Mouse (Mus musculus) C2C12 (cell line): ENCODE measurements at regions not wholly inside any gene's neighbourhood (a gene's known extent, or its start where the extent isn't known, plus 50 kb on each side); places are given as distances from the start of the nearest gene placed in this dataset.

ENCODE experiments used
- CEBPB ChIP-seq: IDR thresholded peaks from one replicate; pipeline ENCODE4 v1.6.1; 2011; ENCODE audit warnings: low read depth, mild to moderate bottlenecking, control low read depth, moderate library complexity
- CTCF ChIP-seq: IDR thresholded peaks from one replicate; pipeline ENCODE4 v1.5.1; 2011; ENCODE audit not compliant: control insufficient read depth, insufficient read depth, insufficient read length
- FOSL1 ChIP-seq: IDR thresholded peaks from one replicate; pipeline ENCODE4 v1.8.0; 2011; ENCODE audit warnings: mild to moderate bottlenecking, low read length; ENCODE audit not compliant: poor library complexity, insufficient read depth, severe bottlenecking
- MAX ChIP-seq: IDR thresholded peaks from one replicate; pipeline ENCODE4 v1.6.1; 2011; ENCODE audit warnings: mild to moderate bottlenecking, control low read depth
- MYOD1 ChIP-seq: IDR thresholded peaks from one replicate; pipeline ENCODE4 v1.6.1; 2011; ENCODE audit warnings: low read depth; ENCODE audit not compliant: control insufficient read depth, insufficient read length
- MYOG ChIP-seq: IDR thresholded peaks from one replicate; pipeline ENCODE4 v1.6.1; 2011; ENCODE audit not compliant: control insufficient read depth, insufficient read length; ENCODE audit errors: extremely low read depth
- USF1 ChIP-seq: IDR thresholded peaks from one replicate; pipeline ENCODE4 v1.6.1; 2011; ENCODE audit warnings: low read depth, mild to moderate bottlenecking, control low read depth, moderate library complexity

DNA sequence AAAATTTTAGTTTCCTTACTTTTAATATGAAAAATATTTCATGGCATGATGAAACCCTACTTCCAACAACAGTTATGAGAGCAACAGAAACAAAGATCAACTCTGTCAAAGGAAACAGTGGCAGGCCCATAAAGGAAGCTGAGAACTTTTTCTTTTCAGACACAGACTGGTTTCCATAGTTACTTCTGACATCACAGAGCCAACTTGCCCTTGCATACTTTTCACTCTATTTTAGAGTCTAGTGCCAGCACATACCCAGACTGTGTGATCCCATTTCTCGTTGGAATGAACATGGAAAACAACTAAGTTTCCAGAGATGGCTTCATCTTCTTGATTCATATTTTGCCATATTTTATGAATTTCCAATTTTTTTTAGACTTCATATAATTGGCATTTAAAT, 150.8 kb upstream of the Ptgfr start:
- TF ChIP-seq CTCF (no peak), USF1 (no peak), MAX (no peak), CEBPB (no peak), FOSL1 (no peak), MYOG (no peak), MYOD1 (no peak)
